Mouse (Mus musculus) ES-E14 (cell line): Measurements from ENCODE around the gene Tns1.

Experiments used
- CHD2 ChIP-seq: IDR thresholded peaks from 2 replicates; pipeline ENCODE4 v1.6.1; 2014; ENCODE audit warnings: mild to moderate bottlenecking, low read depth, low read length, inconsistent platforms
- HCFC1 ChIP-seq: IDR thresholded peaks from 2 replicates; pipeline ENCODE4 v1.6.1; 2012; ENCODE audit warnings: low read length, inconsistent platforms, borderline replicate concordance; ENCODE audit not compliant: insufficient read depth
- MAFK ChIP-seq: IDR thresholded peaks from 2 replicates; pipeline ENCODE4 v1.6.1; 2014; ENCODE audit warnings: mild to moderate bottlenecking, low read depth, low read length, inconsistent platforms; ENCODE audit not compliant: insufficient read depth
- ZC3H11A ChIP-seq: IDR thresholded peaks from 2 replicates; pipeline ENCODE4 v1.6.1; 2012; ENCODE audit warnings: low read depth, mild to moderate bottlenecking, inconsistent platforms, low read length, borderline replicate concordance
- ZNF384 ChIP-seq: IDR thresholded peaks from 2 replicates; pipeline ENCODE4 v1.6.1; 2012; ENCODE audit warnings: low read depth, low read length, inconsistent platforms

DNA sequence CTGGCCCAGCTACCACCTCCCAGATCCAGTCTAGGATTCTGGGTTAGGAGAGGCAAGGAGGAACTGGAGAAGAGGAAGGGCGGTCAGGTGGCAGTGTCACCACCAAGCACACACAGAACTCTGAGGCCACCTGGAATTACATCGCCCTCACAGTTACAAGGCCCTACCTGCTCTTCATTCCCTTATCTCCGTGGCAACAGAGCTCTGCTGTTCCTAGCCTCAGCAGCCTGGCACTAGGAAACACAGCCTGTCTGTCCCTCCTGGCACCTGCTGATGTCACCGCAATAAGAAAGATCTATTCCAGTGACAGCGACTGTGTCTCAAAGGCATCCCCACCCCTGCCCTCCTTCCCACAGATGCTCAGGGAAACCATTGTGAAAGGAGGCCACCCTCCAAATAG lies 221.2 kb downstream of the Tns1 start:
- no peak for TF ChIP-seq ZNF384
- no peak for TF ChIP-seq HCFC1
- TF ChIP-seq ZC3H11A: no peak
- no peak for TF ChIP-seq CHD2
- TF ChIP-seq MAFK: no peak
